Mouse (Mus musculus) intestine, postnatal 0 days (tissue): ENCODE results near the gene A430078G23Rik. TPM values are rescaled to one million over a fixed set of nuclear protein-coding genes. Genes with fewer than 3 reads are reported as not detected.

Experiments
- ATAC-seq: fragments of 200-750 bp; cut with Nextera tagmentation; 2 replicates; pipeline ENCODE4 v1.8.0; 2017; ENCODE audit warnings: mild to moderate bottlenecking, moderate TSS enrichment, moderate library complexity
- H3K27ac ChIP-seq: fragments of 300-500 bp; sonication (generic); 2 replicates; pipeline ENCODE4 v1.5.1; 2014; ENCODE audit warnings: mild to moderate bottlenecking, low read depth, low read length, moderate library complexity
- H3K27me3 ChIP-seq: fragments of 300-500 bp; sonication (generic); replicated peaks from 2 replicates; pipeline ENCODE4 v1.6.1; 2014; ENCODE audit warnings: low read length, mixed read lengths; ENCODE audit not compliant: control insufficient read depth, insufficient read depth
- H3K36me3 ChIP-seq: fragments of 300-500 bp; sonication (generic); 2 replicates; pipeline ENCODE4 v1.6.1; 2014; ENCODE audit warnings: mild to moderate bottlenecking, moderate library complexity; ENCODE audit not compliant: control insufficient read depth, insufficient read depth
- H3K4me1 ChIP-seq: fragments of 300-500 bp; sonication (generic); replicated peaks from 2 replicates; pipeline ENCODE4 v1.6.1; 2014; ENCODE audit warnings: antibody characterized with exemption, low read length, mixed read lengths; ENCODE audit not compliant: control insufficient read depth, insufficient read depth
- H3K4me2 ChIP-seq: fragments of 300-500 bp; sonication (generic); replicated peaks from 2 replicates; pipeline ENCODE4 v1.6.1; 2014; ENCODE audit warnings: low read depth, mild to moderate bottlenecking, moderate library complexity
- H3K4me3 ChIP-seq: fragments of 300-500 bp; sonication (generic); 2 replicates; pipeline ENCODE4 v1.5.1; 2014; ENCODE audit warnings: low read depth, low read length
- H3K9ac ChIP-seq: fragments of 300-500 bp; sonication (generic); 2 replicates; pipeline ENCODE4 v1.6.1; 2014; ENCODE audit warnings: mild to moderate bottlenecking, low read depth, low read length
- H3K9me3 ChIP-seq: fragments of 300-500 bp; sonication (generic); 2 replicates; pipeline ENCODE4 v1.6.1; 2016; ENCODE audit warnings: mixed run types; ENCODE audit not compliant: control insufficient read depth
- CTCF ChIP-seq: sonication (generic); IDR thresholded peaks from 2 replicates; pipeline ENCODE4 v1.5.1; 2016; ENCODE audit warnings: low read depth, mild to moderate bottlenecking, control low read depth, antibody characterized with exemption, moderate library complexity
- WGBS: fragments of 180-500 bp; shearing (Covaris S2); extraction: QIAGEN DNeasy Blood & Tissue Kit; methylation state at CpG from one replicate; pipeline ENCODE4 v1.1.7; 2014; 5-methylcytosine and 5-hydroxymethylcytosine counted together
- polyA plus RNA-seq: library from polyadenylated mRNA; unstranded; fragments of >200 nt; fragmentation: Nextera tagmentation; extraction: Ambion mirVana; gene quantifications from 2 replicates; pipeline ENCODE4 v1.2.1, GENCODE M21; 2015

The A430078G23Rik gene
- polyA plus RNA-seq, 1 experiment from 2014 or later = 0.16 TPM

DNA sequence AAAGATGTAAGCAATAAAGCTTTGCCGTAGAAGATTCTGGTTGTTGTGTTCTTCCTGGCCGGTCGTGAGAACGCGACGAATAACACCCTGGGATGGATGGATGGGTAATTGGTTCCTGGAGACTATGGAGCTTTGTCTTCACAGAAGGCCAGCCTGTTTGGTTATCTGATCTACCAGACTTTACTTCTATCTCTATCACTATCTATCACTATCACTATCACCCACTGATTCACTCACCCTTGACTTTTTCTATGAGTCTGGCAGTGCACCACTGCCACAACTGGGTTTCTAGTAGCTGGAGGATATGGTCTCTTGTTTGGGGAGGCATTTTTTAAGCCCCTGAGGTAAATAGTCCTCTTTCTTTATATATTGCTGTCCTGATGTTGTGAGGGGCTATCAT, 7.9 kb upstream of the A430078G23Rik start:
- Histone ChIP-seq H3K4me2 (no peak overlapping the region), H3K9me3 (no peaks in the 10 kb centered on the region), H3K4me3 (no peak overlapping the region), H3K27me3 (no peaks in the 10 kb centered on the region), H3K36me3 (no peaks in the 10 kb centered on the region), H3K4me1 (0 out of 2 replicates have a peak, but pooled peaks cover 6% of the 10 kb centered on the region), H3K27ac (no peak overlapping the region), H3K9ac (no peak overlapping the region)
- no peak for TF ChIP-seq CTCF
- ATAC-seq = no peak
- WGBS = 99% methylated on average over 6 of the region's 6 CpGs

DNA sequence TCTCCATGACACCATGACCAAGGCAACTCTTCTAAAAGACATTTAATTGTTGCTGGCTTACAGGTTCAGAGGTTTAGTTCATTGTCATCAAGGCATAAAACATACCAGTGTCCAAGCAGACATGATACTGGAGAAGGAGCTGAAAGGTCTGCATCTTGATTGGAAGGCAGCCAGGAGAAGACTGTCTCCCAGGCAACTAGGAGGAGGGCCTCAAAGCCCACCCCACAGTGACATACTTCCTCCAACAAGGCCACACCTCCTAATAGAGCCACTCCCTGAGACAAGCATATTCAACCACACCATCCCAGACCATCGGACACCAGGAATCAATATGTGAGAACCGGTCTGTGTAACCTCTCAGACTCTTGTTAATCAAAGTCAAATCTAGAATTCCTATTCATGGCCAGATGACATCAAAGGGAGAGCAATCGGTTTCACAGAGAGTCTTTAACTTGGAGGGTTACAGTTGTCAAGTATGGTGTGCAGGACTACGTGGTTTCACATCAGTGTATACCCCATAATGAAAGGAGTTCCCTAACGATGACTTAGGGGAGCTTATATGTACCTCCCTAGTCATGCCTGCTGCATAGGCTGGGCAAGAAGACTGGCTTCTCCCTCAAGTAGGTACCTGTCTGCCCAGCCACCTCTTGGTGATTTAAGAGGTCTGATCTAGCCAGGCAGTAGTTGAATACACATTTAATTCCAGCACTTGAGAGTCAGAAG, 6.4 kb upstream of the A430078G23Rik start:
- Histone ChIP-seq H3K4me3 (no peak overlapping the region), H3K27ac (no peak overlapping the region), H3K4me2 (no peak overlapping the region), H3K4me1 (0 out of 2 replicates have a peak, but pooled peaks cover 6% of the 10 kb centered on the region), H3K9me3 (no peaks in the 10 kb centered on the region), H3K9ac (no peak overlapping the region), H3K36me3 (no peaks in the 10 kb centered on the region), H3K27me3 (no peaks in the 10 kb centered on the region)
- no peak for ATAC-seq
- no peak for TF ChIP-seq CTCF
- WGBS = 82% methylated on average over 5 of the region's 5 CpGs

DNA sequence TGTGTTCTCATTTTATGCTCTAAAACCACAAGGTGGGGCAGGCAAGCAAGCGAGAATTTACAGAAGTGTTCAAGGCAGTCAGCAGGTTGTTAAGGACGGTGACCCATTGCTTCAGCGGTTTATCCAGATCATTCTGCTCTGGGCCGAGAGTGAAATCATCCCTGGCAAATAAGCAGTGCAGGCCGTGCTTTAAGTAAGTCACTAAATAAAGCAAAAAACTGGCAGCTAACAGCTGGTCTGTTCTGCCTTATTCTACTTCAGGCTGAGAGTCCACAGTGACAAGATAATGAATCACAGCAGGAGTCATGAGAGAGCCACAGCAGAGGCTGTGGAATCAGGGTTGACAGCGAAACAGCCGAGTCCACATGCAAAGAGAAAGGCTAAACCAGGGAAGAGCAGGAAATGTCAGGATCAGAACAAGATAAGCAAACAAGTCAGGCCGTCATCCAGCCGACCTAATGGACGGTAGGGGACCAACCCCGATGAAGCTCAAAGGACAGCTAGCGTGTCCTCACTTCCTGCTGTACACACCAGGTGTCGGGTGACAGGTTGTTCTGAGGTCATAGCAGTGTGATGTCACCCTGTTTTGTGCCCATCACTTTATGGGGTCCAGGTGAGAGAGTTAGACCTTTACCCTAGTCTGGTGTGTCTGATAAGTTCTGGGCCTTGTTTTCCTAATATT, 4.9 kb upstream of the A430078G23Rik start:
- 20% methylated on average over 13 of the region's 13 CpGs for WGBS
- peak; percentile 76 for ATAC-seq
- Histone ChIP-seq H3K4me3 (no peak overlapping the region), H3K9me3 (no peaks in the 10 kb centered on the region), H3K4me1 (peaks cover 6% of the 10 kb centered on the region; the same call in 1 of the 2 replicates), H3K27ac (no peak overlapping the region), H3K9ac (no peak overlapping the region), H3K4me2 (peak overlapping the region; percentile 35; the same call in 1 of the 2 replicates), H3K27me3 (no peaks in the 10 kb centered on the region), H3K36me3 (no peaks in the 10 kb centered on the region)
- TF ChIP-seq CTCF = peak; percentile 37

GRCm38 (mm10) chr8:3350747-3351146, 2.5 kb upstream of the A430078G23Rik start:
- WGBS = 60% methylated on average over 6 of the region's 6 CpGs
- peaks cover 6% of the 10 kb centered on the region; the same call in 1 of the 2 replicates for H3K4me1 ChIP-seq
- ATAC-seq = no peak

GRCm38 (mm10) chr8:3352715-3353114, 500 bp upstream of the A430078G23Rik start:
- ATAC-seq = peak; percentile 55
- no peak overlapping the region for H3K27ac ChIP-seq

More at GRCm38 (mm10) chr8:3350747-3351146, 2.5 kb upstream of the A430078G23Rik start:
- H3K36me3 ChIP-seq = no peaks in the 10 kb centered on the region
- H3K27ac ChIP-seq = no peak overlapping the region
- H3K9me3 ChIP-seq = no peaks in the 10 kb centered on the region
- no peak overlapping the region for H3K4me2 ChIP-seq
- no peak overlapping the region for H3K9ac ChIP-seq
- no peaks in the 10 kb centered on the region for H3K27me3 ChIP-seq
- no peak overlapping the region for H3K4me3 ChIP-seq
- no peak for TF ChIP-seq CTCF

GRCm38 (mm10) chr8:3353811-3354442, 712 bp downstream of the A430078G23Rik start:
- Histone ChIP-seq H3K27me3 (no peaks in the 10 kb centered on the region), H3K4me1 (no peaks in the 10 kb centered on the region; the same call in 1 of the 2 replicates), H3K36me3 (no peaks in the 10 kb centered on the region), H3K4me2 (no peak overlapping the region), H3K9ac (no peak overlapping the region), H3K27ac (no peak overlapping the region), H3K9me3 (no peaks in the 10 kb centered on the region), H3K4me3 (no peak overlapping the region)
- WGBS = 68% methylated on average over 6 of the region's 6 CpGs
- TF ChIP-seq CTCF = no peak
- no peak for ATAC-seq

More at GRCm38 (mm10) chr8:3352715-3353114, 500 bp upstream of the A430078G23Rik start:
- Histone ChIP-seq H3K4me3 (no peak overlapping the region), H3K36me3 (no peaks in the 10 kb centered on the region), H3K4me2 (peak overlapping the region; percentile 43), H3K27me3 (no peaks in the 10 kb centered on the region), H3K9ac (no peak overlapping the region), H3K4me1 (peaks cover 6% of the 10 kb centered on the region; the same call in 1 of the 2 replicates), H3K9me3 (no peaks in the 10 kb centered on the region)
- TF ChIP-seq CTCF = no peak
- WGBS = 34% methylated on average over 6 of the region's 6 CpGs
